Mouse (Mus musculus) gastrocnemius, postnatal 4 days (tissue): ENCODE results near the gene Itga3. TPM values are rescaled to one million over a fixed set of nuclear protein-coding genes. Genes with fewer than 3 reads are reported as not detected.

Experiments used
- DNase-seq, 2 experiments: peaks; one replicate each; pipeline ENCODE4 v3.0.0; 2021 to 2022; ENCODE audit warnings: low spot score in 2 of 2, mixed read lengths in 2 of 2
- total RNA-seq, 2 experiments: library from RNA; stranded (reverse); gene quantifications; 2 replicates each; pipeline ENCODE4 v1.2.3; 2021

Itga3 gene
- total RNA-seq, 2 experiments from 2014 or later, result 4.8 to 5.5 TPM

GRCm38 (mm10) chr11:95072136-95072535 is 4.5 kb downstream of the Itga3 start:
- no peak for DNase-seq

DNA sequence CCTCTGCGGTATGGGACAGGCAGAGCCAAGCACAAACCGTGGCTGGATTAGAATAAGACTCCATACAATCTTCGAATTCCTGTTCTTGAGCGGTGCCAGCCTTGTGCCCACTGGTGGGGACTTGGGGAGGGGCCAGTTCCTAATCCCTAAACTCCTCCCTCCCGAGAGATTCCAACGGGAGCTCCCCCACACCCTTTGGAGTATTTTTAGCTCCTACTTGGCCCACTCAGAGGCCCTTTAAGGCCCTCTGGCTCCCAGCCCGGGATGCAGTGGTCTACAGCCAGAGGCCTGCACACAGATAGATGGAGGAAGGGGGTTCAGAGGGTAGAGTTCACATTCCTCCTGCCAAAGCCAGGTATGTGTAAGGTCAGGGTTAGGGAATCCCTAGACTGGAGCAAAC is 5.3 kb downstream of the Itga3 start:
- DNase-seq, result no peak

- DNase-seq, result no peak
These were observed 6.2 kb downstream of the Itga3 start for GRCm38 (mm10) chr11:95070140-95071107.

DNA sequence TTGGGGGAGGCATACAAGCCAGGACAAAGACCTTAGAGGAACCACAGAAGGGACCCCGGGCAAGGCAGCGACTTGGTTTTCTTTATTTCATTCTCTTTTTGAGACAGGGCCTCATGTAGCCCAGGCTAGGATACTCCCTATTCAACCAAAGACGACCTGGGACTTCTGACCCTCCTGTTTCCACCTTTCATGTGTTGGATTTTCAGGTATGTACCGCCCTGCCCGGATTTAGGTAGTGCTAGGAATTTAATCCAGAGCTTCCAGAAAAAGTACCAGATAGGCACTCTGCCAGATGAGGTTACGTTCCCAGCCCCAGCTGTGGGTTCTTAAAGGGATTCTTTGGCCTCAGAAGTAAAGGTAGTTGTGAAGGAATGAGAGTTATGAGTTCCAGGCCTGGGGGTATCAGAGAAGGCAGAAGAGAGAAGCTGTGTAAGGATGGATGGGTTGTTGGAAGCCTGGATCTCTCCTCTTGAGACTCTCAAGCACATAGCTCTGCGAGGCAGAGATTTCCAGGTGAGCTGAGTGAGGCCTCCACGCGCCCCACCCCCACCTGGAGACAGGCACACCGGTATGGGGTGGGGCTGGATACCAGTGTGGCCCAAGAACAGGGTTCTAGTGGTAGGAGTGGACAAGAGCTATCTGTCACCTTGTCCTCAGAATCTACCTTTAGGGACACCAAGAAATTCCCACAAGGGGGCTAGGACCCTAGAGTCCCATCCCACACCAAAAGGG is 7.2 kb downstream of the Itga3 start:
- DNase-seq, result no peak

- DNase-seq, result no peak
These were observed 19.7 kb downstream of the Itga3 start for GRCm38 (mm10) chr11:95056768-95057501.

DNA sequence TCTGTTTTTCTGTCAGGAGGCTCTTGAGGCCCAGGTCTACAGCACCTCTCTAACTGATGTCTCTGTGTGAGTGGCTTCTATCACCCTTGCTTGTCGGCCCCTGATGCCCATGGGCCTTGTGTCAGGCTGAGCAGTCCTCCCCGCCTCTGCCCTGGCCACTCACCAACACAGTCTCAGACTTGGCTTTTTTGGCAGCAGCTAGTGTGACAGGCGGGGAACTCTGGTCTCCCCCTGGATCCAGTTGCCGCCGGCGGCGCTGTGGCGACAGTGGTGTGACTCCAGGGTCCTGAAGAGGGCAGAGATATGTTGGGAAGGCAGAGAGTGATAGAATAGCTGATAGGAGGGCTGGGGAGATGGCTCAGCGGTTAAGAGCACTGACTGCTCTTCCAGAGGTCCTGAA is 23.5 kb downstream of the Itga3 start:
- DNase-seq, result no peak

DNA sequence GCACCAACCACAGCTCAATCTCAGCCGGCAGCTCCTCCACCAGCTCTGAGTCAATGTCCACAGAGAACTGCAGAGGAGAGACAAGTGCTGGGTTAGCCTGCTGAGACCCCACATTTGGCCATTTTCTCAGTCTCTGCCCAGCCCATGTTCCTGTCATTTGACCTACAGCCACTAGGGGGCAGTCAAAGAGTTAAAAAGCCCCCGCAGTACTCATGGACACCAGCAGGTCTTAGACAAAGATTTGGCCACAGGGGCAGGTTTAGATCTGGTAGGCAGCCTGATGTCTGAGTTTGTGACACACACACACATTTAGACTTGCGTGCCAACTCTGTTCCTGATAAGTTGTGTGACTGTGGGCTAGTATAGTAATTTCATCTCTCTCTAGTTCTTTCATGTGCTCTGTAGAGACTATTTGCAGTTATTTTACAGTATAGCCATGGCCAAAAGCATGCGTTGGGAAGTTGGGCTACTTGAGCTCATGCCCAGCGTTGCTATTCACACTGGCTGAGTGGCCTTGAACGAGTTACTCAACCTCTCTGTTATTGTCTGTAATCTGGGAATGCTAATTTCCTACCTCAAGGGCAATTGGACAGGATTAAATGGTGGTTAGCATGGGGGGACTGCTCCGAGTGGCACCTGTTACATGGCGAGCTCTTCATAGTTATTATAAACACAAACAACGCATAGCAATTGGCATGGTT is 29.5 kb downstream of the Itga3 start:
- DNase-seq, result peak in 1 of 2 experiments; percentile 56

- DNase-seq, result no peak
These were observed 32.3 kb downstream of the Itga3 start for GRCm38 (mm10) chr11:95044185-95044870.

GRCm38 (mm10) chr11:95043608-95044007 is 33.0 kb downstream of the Itga3 start:
- no peak for DNase-seq

GRCm38 (mm10) chr11:95043060-95043459 is 33.5 kb downstream of the Itga3 start:
- DNase-seq, result no peak

DNA sequence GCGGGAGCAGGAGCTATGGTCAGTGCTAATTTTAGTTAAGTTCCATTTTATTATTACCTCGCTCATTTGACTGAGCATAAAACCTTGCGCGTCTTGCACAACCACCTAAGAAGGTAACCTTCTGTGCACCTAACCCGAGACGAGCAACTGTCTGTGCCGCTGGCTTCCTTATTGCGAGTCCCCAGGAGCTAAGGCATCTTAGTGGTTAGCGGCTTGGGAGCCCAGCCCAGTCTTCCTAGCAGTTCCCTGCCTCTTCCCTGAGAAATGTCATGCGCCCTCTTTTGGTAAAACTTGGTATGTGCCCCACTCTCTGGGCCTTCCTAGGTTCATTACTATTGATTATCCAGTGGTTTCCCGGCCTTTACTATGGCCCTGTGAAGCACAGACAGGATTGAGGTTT is 34.5 kb downstream of the Itga3 start:
- DNase-seq, result peak; percentile 71 to 82

DNA sequence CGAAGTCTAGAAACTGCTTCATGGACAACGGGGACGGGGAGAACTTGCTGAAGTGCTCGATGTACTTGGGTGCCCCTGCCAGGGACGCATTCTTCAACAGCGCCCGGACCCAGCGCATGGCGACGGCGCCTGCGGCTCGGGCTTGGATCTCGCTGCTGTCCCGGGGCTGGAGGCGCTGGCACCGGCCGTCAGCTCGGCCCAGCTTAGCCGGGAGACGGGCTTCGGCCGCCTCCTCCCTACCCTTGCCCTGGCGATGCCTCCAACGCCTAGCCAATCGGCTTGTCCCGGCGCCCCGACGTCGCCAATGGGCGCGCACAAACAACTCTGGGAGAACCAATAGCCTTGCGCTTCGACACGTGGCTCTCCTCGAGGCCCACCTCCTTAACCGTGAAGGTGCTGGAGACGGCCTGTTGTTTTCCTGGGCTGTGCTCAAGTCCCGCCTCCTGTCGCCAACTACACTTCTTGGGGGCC is 35.4 kb downstream of the Itga3 start, which contains the start of gene Pdk2:
Gene Pdk2, minus strand, starts transcription at position 216 of the 471 bp plus-strand sequence.
- DNase-seq, result peak; percentile 85 to 94

DNA sequence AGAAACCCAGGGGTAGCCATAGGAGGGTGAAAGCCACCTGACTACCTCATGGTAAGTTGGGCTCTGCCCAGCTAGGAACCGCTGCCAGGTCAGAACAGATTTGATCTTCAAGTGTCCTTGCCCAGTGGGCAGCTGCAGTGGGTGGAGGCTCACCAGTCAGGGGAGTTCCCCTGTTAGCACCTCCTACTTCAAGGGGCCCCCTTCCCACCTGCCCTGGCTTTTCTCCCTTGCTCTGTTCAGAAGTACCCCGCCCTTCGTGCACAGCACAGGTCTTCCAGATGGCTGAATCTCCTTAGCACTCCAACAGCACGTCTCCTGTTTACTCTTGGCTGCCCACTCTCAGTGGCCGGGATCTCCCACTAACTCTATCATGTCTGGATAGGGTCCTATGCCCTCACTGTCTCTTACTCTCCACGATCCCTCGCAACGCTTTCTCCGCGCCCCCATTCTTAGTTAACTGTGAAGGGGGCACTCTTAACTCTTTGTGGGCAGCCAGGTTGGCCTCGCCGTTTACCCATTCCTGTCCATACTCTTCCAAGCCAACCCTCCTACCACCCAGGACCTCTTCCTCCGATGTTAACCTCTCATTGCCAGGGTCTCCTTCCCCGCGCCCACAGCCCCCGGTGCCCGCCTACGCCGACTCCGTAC is 36.0 kb downstream of the Itga3 start:
- peak in 1 of 2 experiments; percentile 60 for DNase-seq

GRCm38 (mm10) chr11:95039766-95040165 is 36.8 kb downstream of the Itga3 start:
- no peak for DNase-seq

GRCm38 (mm10) chr11:95038818-95039655 is 37.6 kb downstream of the Itga3 start:
- no peak for DNase-seq

- no peak for DNase-seq
These were observed 38.3 kb downstream of the Itga3 start for GRCm38 (mm10) chr11:95038156-95038817.

DNA sequence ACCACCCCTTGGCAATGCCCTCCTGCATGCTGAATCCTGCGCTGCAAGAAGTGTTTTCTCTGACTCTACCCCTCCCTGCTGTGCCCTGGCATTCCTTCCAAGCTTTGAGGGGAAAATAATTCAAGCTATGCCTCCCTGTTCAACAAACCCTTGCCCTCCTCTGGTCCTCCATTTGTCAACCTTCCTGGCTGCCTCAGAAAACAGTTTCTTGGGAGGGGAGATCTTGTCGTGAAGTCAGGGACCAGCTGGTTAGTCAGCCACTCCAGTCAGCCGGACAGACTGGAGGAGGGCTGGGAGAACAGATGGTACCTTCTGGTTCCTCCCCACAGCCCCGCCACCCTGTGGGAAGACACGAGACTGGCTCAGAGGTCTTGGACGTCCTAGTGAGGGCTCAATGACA is 39.3 kb downstream of the Itga3 start:
- no peak for DNase-seq

DNA sequence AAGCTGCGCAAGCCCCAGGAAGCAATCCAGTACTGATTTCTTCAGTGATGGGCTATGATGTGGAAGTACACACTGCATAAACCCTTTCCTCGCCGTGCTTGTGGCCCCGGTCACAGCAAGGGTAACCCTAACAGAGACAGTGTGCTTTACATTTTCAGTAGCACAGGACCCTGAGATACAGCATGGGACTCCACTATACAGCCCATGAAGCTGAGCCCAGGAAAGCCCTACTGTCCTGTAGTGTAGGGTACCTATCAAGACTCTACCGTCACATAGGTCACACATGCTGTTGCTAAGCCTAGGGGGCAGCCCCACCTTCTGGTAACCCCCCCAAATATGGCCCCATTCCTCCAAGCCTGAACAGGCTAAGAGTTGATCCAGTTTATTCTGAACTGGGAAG is 40.1 kb downstream of the Itga3 start:
- DNase-seq, result no peak
